Mouse (Mus musculus) gastrocnemius, postnatal 10 days (tissue): ENCODE data around the gene Cd28. TPM values are rescaled to one million over a fixed set of nuclear protein-coding genes. Genes with fewer than 3 reads are reported as not detected.

Experiments used
- DNase-seq: peaks from one replicate; pipeline ENCODE4 v3.0.0; 2021; ENCODE audit warnings: mixed read lengths
- total RNA-seq, 2 experiments: library from RNA; stranded (reverse); gene quantifications; 2 replicates each; pipeline ENCODE4 v1.2.3; 2021

Gene Cd28
- total RNA-seq, 2 experiments from 2014 or later: 3.4 to 5.1 TPM

GRCm38 (mm10) chr1:60750201-60750765 lies 33.7 kb downstream of the Cd28 start:
- no peak for DNase-seq

GRCm38 (mm10) chr1:60751011-60751410 lies 34.4 kb downstream of the Cd28 start:
- no peak for DNase-seq

- no peak for DNase-seq
Measured at GRCm38 (mm10) chr1:60752986-60753385, 36.4 kb downstream of the Cd28 start.

- no peak for DNase-seq
Measured at GRCm38 (mm10) chr1:60753981-60754380, 37.4 kb downstream of the Cd28 start.

GRCm38 (mm10) chr1:60755391-60756243 lies 39.0 kb downstream of the Cd28 start:
- no peak for DNase-seq

GRCm38 (mm10) chr1:60757631-60758030 lies 41.0 kb downstream of the Cd28 start:
- DNase-seq: no peak

- DNase-seq: no peak
Measured at GRCm38 (mm10) chr1:60758226-60758625, 41.6 kb downstream of the Cd28 start.

- DNase-seq: no peak
Measured at GRCm38 (mm10) chr1:60759563-60760335, 43.1 kb downstream of the Cd28 start.

GRCm38 (mm10) chr1:60760475-60760874 lies 43.9 kb downstream of the Cd28 start:
- DNase-seq: no peak

- no peak for DNase-seq
Measured at GRCm38 (mm10) chr1:60761528-60762171, 45.0 kb downstream of the Cd28 start.

GRCm38 (mm10) chr1:60762451-60762850 lies 45.9 kb downstream of the Cd28 start:
- no peak for DNase-seq

- no peak for DNase-seq
Measured at GRCm38 (mm10) chr1:60762916-60763315, 46.3 kb downstream of the Cd28 start.

GRCm38 (mm10) chr1:60771771-60772170 lies 55.2 kb downstream of the Cd28 start:
- DNase-seq: no peak

GRCm38 (mm10) chr1:60773231-60773630 lies 56.6 kb downstream of the Cd28 start:
- no peak for DNase-seq

- no peak for DNase-seq
Measured at GRCm38 (mm10) chr1:60776166-60776565, 59.6 kb downstream of the Cd28 start.

- DNase-seq: no peak
Measured at GRCm38 (mm10) chr1:60776906-60777305, 60.3 kb downstream of the Cd28 start.

GRCm38 (mm10) chr1:60778465-60779115 lies 62.0 kb downstream of the Cd28 start:
- DNase-seq: peak; percentile 46

GRCm38 (mm10) chr1:60779176-60779575 lies 62.6 kb downstream of the Cd28 start:
- no peak for DNase-seq

GRCm38 (mm10) chr1:60781666-60782065 lies 65.1 kb downstream of the Cd28 start:
- no peak for DNase-seq

GRCm38 (mm10) chr1:60793717-60794116 lies 77.1 kb downstream of the Cd28 start:
- no peak for DNase-seq

GRCm38 (mm10) chr1:60795677-60796205 lies 79.1 kb downstream of the Cd28 start:
- no peak for DNase-seq
